Mouse (Mus musculus) mouse embryonic stem cell (cell line): Measurements from ENCODE around the gene Tnfrsf1b.

ENCODE experiments used
- in situ Hi-C, 2 experiments: fragments of 300-500 bp; cut with MboI; formaldehyde crosslinking; loops; 1 replicate in 1 of 2; 3 replicates in 1 of 2; pipeline ENCODE4 v1.14.3; 2019 to 2020; ENCODE audit warnings: low sequenced_read_pairs in 2 of 2, low pct_unique_long_range_greater_than_20kb in 1 of 2, mixed read lengths in 1 of 2; ENCODE audit not compliant: unreplicated experiment in 1 of 2

Gene Tnfrsf1b

DNA sequence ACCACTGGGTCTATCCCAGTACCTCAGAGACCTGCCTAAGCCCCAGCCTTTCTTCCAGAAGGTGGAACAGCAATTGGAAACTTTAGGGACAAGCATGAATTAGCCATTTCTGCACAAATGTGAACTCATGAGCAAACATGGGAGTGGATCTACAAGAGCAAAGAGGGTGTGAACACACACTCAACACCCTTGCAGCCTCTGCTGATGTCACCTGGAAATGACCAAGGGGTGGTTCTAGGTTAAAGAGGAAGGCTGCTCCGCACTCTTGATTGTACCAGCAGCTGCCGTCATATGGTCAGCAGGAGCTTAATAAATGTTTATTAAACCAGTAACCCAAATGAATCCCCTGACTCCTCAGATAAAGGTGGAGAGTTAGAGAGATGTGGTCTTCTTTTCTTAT is 16.0 kb downstream of the Tnfrsf1b start:
- in situ Hi-C loops, result no loop called here

DNA sequence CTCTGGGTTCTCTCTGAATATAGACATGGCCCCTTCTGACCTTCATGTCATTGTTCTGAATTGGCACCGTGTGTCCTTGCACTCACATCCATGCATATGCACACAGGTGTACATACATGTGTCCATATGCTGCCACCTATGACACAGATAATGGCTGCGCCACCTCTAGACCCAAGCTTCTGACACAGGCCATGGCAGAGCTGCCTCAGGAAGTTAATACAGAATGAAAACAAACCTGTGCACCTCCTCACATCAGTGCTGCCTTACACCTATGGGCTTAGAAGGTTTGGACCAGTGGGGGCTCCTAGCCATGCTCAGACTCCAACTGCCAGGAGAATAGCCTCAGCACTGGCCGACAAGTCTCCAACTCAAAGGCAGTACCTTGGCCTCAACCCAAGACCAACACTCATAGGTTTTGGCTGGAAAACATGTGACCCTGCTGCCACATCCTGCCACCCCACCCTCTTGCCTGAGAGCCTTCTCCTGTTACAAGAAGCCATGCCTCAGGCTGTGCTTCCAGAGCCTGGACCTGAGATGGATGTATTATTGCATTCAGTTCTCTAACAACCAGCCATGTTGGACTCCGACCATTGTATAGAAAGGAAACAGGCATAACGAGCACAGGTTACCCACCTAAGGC is 17.0 kb downstream of the Tnfrsf1b start:
- in situ Hi-C loops, result no loop called here

DNA sequence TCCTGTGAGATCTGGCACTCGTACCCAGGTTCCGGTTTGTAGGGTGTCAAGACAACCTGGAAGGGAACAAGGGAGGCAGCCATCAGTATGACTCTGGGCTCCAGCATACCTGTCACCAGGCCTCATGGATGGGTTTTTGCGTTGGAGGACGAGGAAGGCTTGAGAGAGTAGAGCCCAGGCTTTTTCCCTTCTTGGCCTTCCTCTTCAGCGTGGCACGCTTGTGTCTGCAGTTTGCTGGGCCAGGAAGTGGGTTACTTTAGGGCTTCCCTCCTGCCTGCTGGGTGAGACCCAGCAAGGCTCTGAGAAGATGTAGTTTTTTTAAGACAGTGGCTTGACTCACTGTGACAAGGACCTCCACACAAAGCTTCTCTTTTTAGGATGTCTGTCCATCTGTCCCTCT is 17.6 kb downstream of the Tnfrsf1b start:
- in situ Hi-C loops, result no loop called here

- in situ Hi-C loops, result loop anchor here (25.0 kb wide), 1 partner anchor 263 kb away; no protein-coding TSS in a partner anchor
These were observed 22.1 kb downstream of the Tnfrsf1b start for GRCm38 (mm10) chr4:145224613-145225012.

GRCm38 (mm10) chr4:145222064-145222463 is 24.6 kb downstream of the Tnfrsf1b start:
- in situ Hi-C loops, result loop anchor here (25.0 kb wide), 1 partner anchor 265 kb away; no protein-coding TSS in a partner anchor

DNA sequence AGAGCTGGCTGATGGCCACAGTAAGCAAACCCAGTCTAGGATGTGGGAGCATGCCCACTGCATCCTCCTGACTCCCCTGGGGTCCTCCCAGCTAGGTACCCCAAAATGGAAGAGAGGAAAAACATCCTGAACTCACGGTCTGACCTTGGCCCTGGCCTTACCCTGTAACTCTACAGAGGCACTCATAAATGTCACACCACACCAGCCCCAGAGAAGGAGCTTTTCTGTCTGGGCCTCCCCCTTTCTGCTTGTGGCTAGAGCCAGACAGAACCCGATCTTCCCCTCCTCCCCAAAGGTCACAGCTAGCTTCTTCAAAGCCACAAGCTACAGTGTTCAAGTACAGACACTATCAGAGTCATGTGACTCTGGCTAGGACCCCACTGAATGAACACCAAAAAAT is 25.3 kb downstream of the Tnfrsf1b start:
- in situ Hi-C loops, result loop anchor here (25.0 kb wide), 1 partner anchor 266 kb away; no protein-coding TSS in a partner anchor

DNA sequence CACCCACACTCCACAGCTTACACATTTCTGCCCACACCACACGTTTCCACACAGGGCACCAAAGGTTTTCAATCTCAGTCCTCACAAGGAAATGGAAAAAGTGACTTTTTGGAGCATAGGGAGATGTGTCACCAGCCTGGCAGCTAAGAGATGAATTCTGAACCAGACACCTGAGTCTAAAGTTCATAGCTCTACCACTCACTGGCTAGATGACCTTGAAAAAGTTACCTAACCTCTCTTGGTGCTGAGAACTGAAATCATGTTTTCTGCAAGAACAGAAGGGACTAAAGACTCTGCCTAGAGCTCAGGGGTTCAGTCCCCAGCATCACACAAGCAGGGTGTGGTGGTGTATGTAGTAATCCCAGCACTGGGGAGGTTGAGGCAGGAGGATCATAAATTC is 26.7 kb downstream of the Tnfrsf1b start:
- in situ Hi-C loops, result loop anchor here (25.0 kb wide), 1 partner anchor 267 kb away; no protein-coding TSS in a partner anchor

DNA sequence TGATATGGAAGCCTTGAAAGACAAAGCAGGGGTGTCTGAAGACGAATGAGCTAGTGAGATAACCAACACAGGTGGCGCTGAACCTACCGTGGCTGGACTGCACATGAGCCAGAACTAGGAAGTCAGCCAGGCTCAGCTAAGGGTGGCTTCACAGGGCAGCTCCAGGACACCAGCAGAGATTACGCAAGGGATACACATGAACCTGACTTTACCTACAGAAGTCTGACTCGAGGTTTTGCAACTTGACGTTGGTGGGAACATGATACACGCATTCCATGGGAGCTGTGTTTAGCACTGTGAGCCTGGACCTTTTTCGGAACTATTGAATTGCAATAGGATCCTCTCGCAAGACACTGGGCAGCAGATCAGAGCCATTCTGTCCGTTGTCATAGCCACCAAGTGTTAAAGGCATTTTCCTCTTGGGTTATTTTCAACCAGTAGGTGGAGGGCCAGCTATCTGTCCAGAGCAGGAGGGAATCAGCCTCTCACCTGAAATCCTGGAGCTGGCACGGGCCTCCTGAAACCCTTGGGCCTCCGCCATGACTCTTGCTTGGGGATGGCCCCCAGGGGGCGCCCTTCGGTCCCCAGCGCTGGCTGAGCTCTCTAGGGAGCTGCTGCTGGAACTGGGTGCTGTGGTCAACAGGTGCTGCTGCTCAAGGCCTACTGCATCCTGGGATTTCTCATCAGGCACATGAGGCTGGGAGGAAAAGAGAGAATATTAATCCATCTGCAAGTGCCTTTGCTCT is 27.3 kb downstream of the Tnfrsf1b start:
- in situ Hi-C loops, result loop anchor here (5.0 to 25.0 kb wide), 2 partner anchors 53 to 268 kb away; no protein-coding TSS in a partner anchor

GRCm38 (mm10) chr4:145217837-145218236 is 28.8 kb downstream of the Tnfrsf1b start:
- in situ Hi-C loops, result loop anchor here (5.0 to 25.0 kb wide), 2 partner anchors 54 to 269 kb away; no protein-coding TSS in a partner anchor

DNA sequence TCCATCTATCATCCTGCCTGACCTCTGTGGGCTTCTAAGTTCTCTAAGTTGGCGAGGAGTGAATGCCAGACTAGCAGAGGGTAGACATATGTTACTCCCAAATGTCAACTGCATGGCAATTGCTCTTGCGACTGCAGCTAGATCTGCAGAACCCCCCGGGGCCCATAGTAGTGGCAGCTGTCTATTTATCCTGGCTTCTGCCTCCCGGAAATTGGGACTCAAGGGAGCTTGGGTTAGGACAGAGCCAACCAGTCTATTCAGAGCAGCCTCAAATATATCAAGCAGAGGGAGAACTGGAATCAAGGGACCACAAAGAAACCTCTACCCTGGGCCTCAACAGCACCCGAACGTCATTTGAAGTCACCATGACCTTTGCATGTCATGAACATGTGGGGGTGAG is 29.6 kb downstream of the Tnfrsf1b start:
- in situ Hi-C loops, result loop anchor here (5.0 to 25.0 kb wide), 2 partner anchors 55 to 270 kb away; no protein-coding TSS in a partner anchor

DNA sequence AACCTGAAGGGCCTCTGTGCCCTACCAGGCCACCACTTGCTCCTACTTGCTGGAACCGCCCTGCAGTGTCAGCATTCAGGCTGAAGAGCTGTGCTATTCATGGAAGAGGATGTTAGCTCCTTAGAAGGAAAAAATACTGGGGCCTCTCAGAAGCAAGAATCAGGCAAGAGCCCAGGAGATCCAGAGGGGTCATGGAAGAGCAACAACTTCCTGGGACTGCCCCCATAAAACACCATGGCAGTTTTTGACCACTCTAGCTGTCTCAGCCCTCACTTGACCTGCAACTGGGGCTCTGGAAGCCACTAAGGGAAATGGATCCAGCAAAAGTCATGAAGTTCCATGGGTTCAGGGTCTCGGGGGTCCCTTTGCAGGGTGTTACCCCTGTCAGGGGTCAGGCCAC is 31.3 kb downstream of the Tnfrsf1b start:
- in situ Hi-C loops, result loop anchor here (5.0 to 25.0 kb wide), 2 partner anchors 57 to 272 kb away; no protein-coding TSS in a partner anchor

- in situ Hi-C loops, result loop anchor here (5.0 to 25.0 kb wide), 3 partner anchors 58 to 273 kb away; no protein-coding TSS in a partner anchor
These were observed 31.9 kb downstream of the Tnfrsf1b start for GRCm38 (mm10) chr4:145214786-145215174.

GRCm38 (mm10) chr4:145213999-145214785 is 32.5 kb downstream of the Tnfrsf1b start:
- in situ Hi-C loops, result loop anchor here (5.0 to 25.0 kb wide), 2 partner anchors 68 to 273 kb away; no protein-coding TSS in a partner anchor

DNA sequence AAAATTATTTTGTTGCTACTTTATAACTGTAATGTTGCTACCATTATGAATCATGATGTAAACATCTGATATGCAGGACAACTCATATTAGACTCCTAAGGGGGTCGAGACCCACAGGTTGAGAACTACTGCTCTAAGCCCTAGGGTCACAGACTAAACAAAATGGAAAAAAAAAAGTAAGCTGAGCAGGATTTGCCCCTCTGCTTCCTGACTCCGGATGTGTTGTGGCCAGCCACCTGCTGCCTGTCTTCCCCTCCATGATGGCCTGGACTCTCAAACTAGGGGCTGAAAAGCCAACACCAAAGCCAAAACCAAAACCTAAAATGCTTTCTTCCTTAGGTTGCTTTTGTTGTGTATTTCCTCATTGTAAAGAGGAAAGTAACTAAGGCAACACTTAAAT is 35.6 kb downstream of the Tnfrsf1b start:
- in situ Hi-C loops, result loop anchor here (5.0 to 25.0 kb wide), 2 partner anchors 71 to 276 kb away; no protein-coding TSS in a partner anchor

- in situ Hi-C loops, result loop anchor here (5.0 to 25.0 kb wide), 2 partner anchors 72 to 277 kb away; no protein-coding TSS in a partner anchor
These were observed 36.1 kb downstream of the Tnfrsf1b start for GRCm38 (mm10) chr4:145210564-145210963.

- in situ Hi-C loops, result loop anchor here (5.0 to 25.0 kb wide), 2 partner anchors 73 to 278 kb away; no protein-coding TSS in a partner anchor
These were observed 37.0 kb downstream of the Tnfrsf1b start for GRCm38 (mm10) chr4:145209690-145210088.

- in situ Hi-C loops, result loop anchor here (25.0 kb wide), 1 partner anchor 278 kb away; no protein-coding TSS in a partner anchor
These were observed 37.5 kb downstream of the Tnfrsf1b start for GRCm38 (mm10) chr4:145209076-145209689.
